Mouse (Mus musculus) cerebellum, postnatal 25 days (tissue): Measurements from ENCODE around the gene Ccdc17.

Experiments used
- DNase-seq, 2 experiments: peaks; one replicate each; pipeline ENCODE4 v3.0.0; 2021; ENCODE audit warnings: mixed read lengths in 2 of 2

The Ccdc17 gene

GRCm38 (mm10) chr4:116645624-116646023 lies 49.2 kb downstream of the Ccdc17 start:
- no peak for DNase-seq

GRCm38 (mm10) chr4:116649411-116649810 lies 53.0 kb downstream of the Ccdc17 start:
- no peak for DNase-seq
